ENCODE assay signal across 11 mouse cellular contexts in the genomic region with DNA sequence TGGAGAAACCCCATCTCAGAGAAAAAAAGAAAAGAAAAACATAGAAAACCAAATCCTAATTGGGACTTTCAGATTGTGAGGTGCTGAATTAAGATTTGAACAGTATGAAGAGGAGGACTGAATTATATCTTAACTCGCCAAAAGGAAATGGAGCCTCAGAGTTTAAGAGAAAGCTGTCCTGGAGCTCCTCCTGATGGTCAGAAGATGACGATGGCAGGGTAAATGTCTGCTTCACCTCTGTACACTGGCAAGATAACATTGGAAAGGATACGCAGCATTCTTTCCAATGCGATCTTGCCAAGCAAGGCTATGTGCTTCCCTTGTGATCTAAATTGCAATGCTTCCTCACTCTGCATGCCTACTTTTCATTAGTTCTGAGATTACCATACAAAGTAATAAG. TPM values are rescaled to one million over a fixed set of nuclear protein-coding genes. Genes with fewer than 3 reads are reported as not detected.
DNase-seq lines count a peak whose midpoint lies in the region; ATAC-seq and TF ChIP-seq lines count a peak whose summit lies in the region.
"Had no signal": no experiment of that assay in that cellular context is flagged by ENCODE, and none has a peak within 500 bp of the region (broad histone marks: within the 10 kb centered on the region; RNA-seq: fewer than 3 reads in every experiment).

No protein-coding gene starts in this region.

- H3K4me1 ChIP-seq in liver, adult 2 months (ENCODE audit: control insufficient read depth, insufficient read depth, low read length) = no peaks in the 10 kb centered on the region
- no peaks in the 10 kb centered on the region for H3K4me1 ChIP-seq in liver, embryonic 12.5 days

- H3K36me3 ChIP-seq in liver, adult 2 months (ENCODE audit: control insufficient read depth, insufficient read depth, low read length) = no peaks in the 10 kb centered on the region
- H3K36me3 ChIP-seq in liver, embryonic 12.5 days = no peaks in the 10 kb centered on the region

- WGBS in liver, adult 2 months = 62% methylated on average over 4 of the region's 4 CpGs
- 71% methylated on average over 4 of the region's 4 CpGs for WGBS in liver, embryonic 12.5 days (ENCODE audit: insufficient replicate concordance)

- peaks cover 5% of the 10 kb centered on the region for H3K9me3 ChIP-seq in liver, embryonic 12.5 days (replicated peaks)

- no peak for TF ChIP-seq POLR2A in liver, adult 2 months (IDR thresholded peaks at IDR 0.05; ENCODE audit: extremely low read depth, insufficient read depth, low read length)

- no peak overlapping the region for H3K4me3 ChIP-seq in liver, adult 2 months (ENCODE audit: insufficient read depth, low read depth, low read length)
- H3K4me3 ChIP-seq in liver, embryonic 12.5 days = no peak overlapping the region
- H3K4me3 ChIP-seq: myocyte had no signal

- no peak overlapping the region for H3K4me2 ChIP-seq in liver, embryonic 12.5 days

- no peak for ATAC-seq in liver, embryonic 12.5 days
- peak; percentile 52; the same call in 1 of the 2 replicates for ATAC-seq in erythroblast, adult 5-6 weeks (replicated peaks; ENCODE audit: low FRiP score, poor library complexity, severe bottlenecking)

- H3K9ac ChIP-seq in liver, adult 2 months (ENCODE audit: low read depth, low read length) = no peak overlapping the region
- H3K9ac ChIP-seq in liver, embryonic 12.5 days = no peak overlapping the region

- no peaks in the 10 kb centered on the region for H3K79me2 ChIP-seq in liver, adult 2 months (ENCODE audit: control insufficient read depth, insufficient read depth, low read length)

- H3K27me3 ChIP-seq in liver, adult 2 months (ENCODE audit: control insufficient read depth, insufficient read depth, low read length) = no peaks in the 10 kb centered on the region
- H3K27me3 ChIP-seq in liver, embryonic 12.5 days (replicated peaks) = no peaks in the 10 kb centered on the region

- no peak overlapping the region for H3K27ac ChIP-seq in liver, adult 2 months (replicated peaks; ENCODE audit: insufficient read depth, low read depth, low read length)
- no peak overlapping the region for H3K27ac ChIP-seq in liver, embryonic 12.5 days

- peak; percentile 46 for TF ChIP-seq CTCF in liver, adult 2 months (IDR thresholded peaks at IDR 0.05; ENCODE audit: low read depth, low read length)

- DNase-seq in liver, adult 2 months (ENCODE audit: extremely low read depth, low read depth, low spot score) = peak; percentile 64
- peak; percentile 22 for DNase-seq in MEL-GATA-1-ER (ENCODE audit: extremely low read depth, low read depth)
- peak; percentile 49 for DNase-seq in naive thymus-derived CD4-positive, alpha-beta T cell, adult 2 months (ENCODE audit: low read depth)
- DNase-seq in spleen, postnatal 36 days (ENCODE audit: low spot score in 2 of 2) = no peak
- DNase-seq in right cerebral cortex, postnatal 25 days = no peak
- no peak for DNase-seq in cerebellum, postnatal 36 days
- DNase-seq: gastrocnemius, postnatal 36 days had no signal

RNA-seq across cellular contexts. Expression of a gene that starts 8.3 kb away (rescaled TPM):
- not detected in 2 replicates for total RNA-seq in liver, adult 2 months (2014; rRNA removed)
- not detected in 2 replicates for polyA plus RNA-seq in liver, adult 2 months (2012; rRNA removed)
- not detected in 2 replicates for polyA plus RNA-seq in liver, embryonic 12.5 days (2016; fragmentation: Nextera tagmentation; extraction: Ambion mirVana)
- not detected in 2 replicates for total RNA-seq in erythroblast, adult 5-6 weeks (2015; ENCODE audit: low replicate concordance)
- not detected in 2 replicates for total RNA-seq in erythroblast, adult 5-6 weeks (2017; ENCODE audit: low replicate concordance)
- total RNA-seq: gastrocnemius, postnatal 36 days; left cerebral cortex, adult 18-20 months had no signal
- polyA plus RNA-seq: myocyte had no signal

RNA-seq across cellular contexts. Expression of a gene that starts 37.4 kb away (rescaled TPM):
- total RNA-seq in liver, adult 2 months (2014; rRNA removed) = 13.3 and 15.7 TPM in 2 replicates
- polyA plus RNA-seq in liver, adult 2 months (2012; rRNA removed) = 6.3 and 8.6 TPM in 2 replicates
- polyA plus RNA-seq in liver, embryonic 12.5 days (2016; fragmentation: Nextera tagmentation; extraction: Ambion mirVana) = 31.0 and 31.6 TPM in 2 replicates
- total RNA-seq in erythroblast, adult 5-6 weeks (2015; ENCODE audit: low replicate concordance) = 6.1 and 20.6 TPM in 2 replicates
- 6.6 and 7.5 TPM in 2 replicates for total RNA-seq in erythroblast, adult 5-6 weeks (2017; ENCODE audit: low replicate concordance)

RNA-seq across cellular contexts. Expression of a gene that starts 39.8 kb away (rescaled TPM):
- 23.6 and 24.3 TPM in 2 replicates for total RNA-seq in liver, adult 2 months (2014; rRNA removed)
- 14.2 and 20.8 TPM in 2 replicates for polyA plus RNA-seq in liver, adult 2 months (2012; rRNA removed)
- 22.8 and 25.8 TPM in 2 replicates for polyA plus RNA-seq in liver, embryonic 12.5 days (2016; fragmentation: Nextera tagmentation; extraction: Ambion mirVana)
- total RNA-seq in erythroblast, adult 5-6 weeks (2015; ENCODE audit: low replicate concordance) = 35.9 and 43.1 TPM in 2 replicates
- 36.0 and 53.4 TPM in 2 replicates for total RNA-seq in erythroblast, adult 5-6 weeks (2017; ENCODE audit: low replicate concordance)

Comparison
In these comparisons a context has a peak if more than half of its experiments do, and no peak if none do; other contexts are left out.
1. DNase-seq: peak in liver, adult 2 months (single experiment), MEL-GATA-1-ER (single experiment) and naive thymus-derived CD4-positive, alpha-beta T cell, adult 2 months (single experiment); none in spleen, postnatal 36 days (0 of 2), right cerebral cortex, postnatal 25 days (single experiment) and cerebellum, postnatal 36 days (0 of 2).